Mouse (Mus musculus) left cerebral cortex, postnatal 10 days (tissue): ENCODE measurements at regions not wholly inside any gene's neighbourhood (a gene's known extent, or its start where the extent isn't known, plus 50 kb on each side); places are given as distances from the start of the nearest gene placed in this dataset.

Experiments used
- DNase-seq, 2 experiments: peaks; one replicate each; pipeline ENCODE4 v3.0.0; 2021 to 2022; ENCODE audit warnings: low spot score in 2 of 2, mixed read lengths in 1 of 2; ENCODE audit errors: extremely low spot score in 1 of 2
- intact Hi-C: fragments of 180-260 bp; cut with DNase I; formaldehyde crosslinking; loops from one replicate; pipeline ENCODE4 v1.15.1; 2025

GRCm38 (mm10) chr4:103421541-103421951 lies 107.9 kb downstream of the Oma1 start:
- no peak for DNase-seq

GRCm38 (mm10) chr4:103441383-103441782 lies 127.8 kb downstream of the Oma1 start:
- DNase-seq: no peak
- intact Hi-C loops: no loop called here

More at GRCm38 (mm10) chr4:103421541-103421951, 107.9 kb downstream of the Oma1 start:
- intact Hi-C loops: no loop called here

DNA sequence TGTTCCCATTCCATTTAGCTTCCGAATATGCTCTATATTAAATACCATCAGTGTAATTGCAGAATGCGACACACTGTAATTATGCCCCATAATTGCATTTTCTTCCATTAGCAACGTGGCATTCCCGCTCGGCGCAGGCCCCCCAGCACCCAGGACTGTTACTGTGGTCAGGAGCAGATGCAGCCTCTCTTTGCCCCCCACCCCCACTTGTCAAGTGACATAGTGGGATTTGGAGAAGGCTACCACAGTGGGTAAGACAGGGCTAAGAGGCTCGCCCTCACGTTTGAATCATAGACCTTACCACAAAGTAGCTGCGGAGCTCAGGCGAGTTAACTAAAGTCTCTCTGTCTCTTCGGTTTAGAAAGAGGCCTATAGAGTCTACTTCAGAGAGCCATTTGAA lies 128.3 kb downstream of the Oma1 start:
- intact Hi-C loops: no loop called here
- no peak for DNase-seq

DNA sequence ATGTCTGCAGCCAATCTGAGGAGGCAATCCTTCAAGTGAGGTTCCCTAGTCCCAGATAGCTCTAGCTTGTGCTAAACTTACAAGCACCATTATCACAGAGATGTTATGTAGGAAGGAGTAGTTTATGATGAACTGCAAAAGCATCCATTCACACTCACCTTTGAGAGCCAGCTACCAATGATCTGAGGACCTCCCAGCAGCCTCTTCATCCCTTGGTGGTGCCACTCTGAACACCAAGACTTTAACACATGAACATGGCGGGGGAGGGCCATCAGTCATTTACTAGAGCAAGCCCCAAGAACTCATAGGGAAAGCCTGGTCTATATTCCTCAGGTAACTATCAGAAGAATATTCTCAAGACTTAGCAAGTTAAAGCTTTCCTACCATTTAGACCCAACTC lies 135.7 kb downstream of the Oma1 start:
- DNase-seq: no peak
- intact Hi-C loops: no loop called here

- intact Hi-C loops: no loop called here
Measured at GRCm38 (mm10) chr4:103450121-103450520, 136.5 kb downstream of the Oma1 start.

DNA sequence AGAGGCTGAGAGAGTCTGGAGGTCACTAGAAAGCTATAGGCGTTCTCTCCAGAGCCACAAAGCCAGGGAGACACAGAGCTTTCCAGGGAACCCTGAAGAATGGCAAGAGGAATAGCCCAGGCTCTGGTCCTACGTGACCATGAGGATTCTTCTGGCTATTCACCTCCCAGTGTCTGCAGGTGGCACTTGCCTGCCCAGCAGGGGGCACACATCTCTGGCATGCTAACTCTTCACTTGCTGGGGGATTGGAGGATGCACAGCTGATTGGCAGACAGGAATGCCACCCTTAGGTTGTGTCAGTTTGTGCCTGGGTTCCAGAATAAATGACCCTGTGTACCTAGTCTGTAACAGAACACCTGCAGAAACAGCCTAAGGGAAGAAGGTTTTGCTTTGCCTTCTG lies 141.8 kb downstream of the Oma1 start:
- intact Hi-C loops: no loop called here
- DNase-seq: no peak

More at GRCm38 (mm10) chr4:103450121-103450520, 136.5 kb downstream of the Oma1 start:
- no peak for DNase-seq

DNA sequence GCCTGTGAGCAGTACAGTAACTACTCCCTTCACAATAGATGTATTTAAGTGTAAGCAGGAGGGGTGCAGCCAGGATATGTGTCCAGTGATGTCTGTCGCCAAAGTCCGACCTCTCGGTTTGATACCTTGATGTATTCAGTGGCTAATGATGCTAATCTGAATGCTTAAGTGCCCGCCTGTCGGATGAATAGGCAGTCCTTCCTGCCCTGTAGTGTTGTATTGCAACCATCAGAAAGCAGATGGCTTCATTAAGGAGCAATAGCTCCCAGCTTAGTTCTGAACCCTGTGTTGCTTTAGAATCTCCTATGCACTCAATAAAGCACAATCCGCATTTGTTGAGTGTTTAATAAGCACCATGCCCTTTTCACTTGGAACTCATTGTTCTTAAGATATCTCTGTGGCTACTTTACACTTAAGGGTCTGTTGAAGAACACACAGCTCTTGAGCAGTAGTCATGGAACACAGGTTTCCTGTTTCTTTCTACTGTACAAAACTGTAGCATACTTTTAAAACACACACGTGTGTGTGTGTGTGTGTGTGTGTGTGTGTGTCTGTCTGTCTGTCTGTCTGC lies 152.5 kb downstream of the Oma1 start:
- DNase-seq: no peak
- intact Hi-C loops: no loop called here

GRCm38 (mm10) chr4:103475596-103475995 lies 143.6 kb upstream of the Dab1 start:
- intact Hi-C loops: no loop called here
- DNase-seq: no peak

DNA sequence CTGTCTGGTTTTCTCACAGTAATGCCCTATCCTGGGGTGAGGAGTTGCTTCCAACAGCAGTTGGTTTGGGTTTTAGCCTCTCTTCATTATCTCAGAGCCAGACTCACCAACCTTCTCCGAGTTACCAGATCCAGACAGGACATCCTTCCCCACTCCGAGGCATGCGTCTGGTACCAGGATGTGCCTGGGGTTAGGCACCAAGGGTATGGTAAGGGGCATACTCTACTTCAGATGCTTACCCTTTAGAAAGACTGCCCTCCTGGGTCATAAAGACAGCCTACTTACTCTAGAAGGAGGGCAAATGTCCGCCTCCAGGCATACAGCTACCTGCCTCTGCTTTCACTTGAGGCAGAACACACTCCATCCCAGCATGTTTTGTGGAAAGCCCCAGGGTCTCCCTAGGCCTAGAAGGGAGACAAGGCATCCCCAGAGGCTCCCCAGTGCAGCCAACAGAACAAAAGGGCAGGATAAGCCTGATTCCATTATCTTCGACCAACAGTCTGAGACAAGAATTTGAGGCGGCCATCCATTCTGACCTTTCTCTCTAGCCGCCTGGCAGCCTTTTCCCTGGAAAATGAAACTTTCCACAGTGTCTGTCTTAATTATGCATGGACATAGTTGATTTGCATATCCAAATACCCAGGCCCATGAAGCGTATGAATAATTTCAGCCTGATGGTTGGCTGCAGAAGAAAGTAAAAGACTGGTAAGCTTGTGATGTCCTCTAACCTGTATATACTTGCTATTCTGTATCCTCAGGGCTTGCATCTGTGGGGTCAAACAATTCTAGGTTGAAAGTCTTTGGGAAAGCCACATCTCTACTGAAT lies 132.8 kb upstream of the Dab1 start:
- intact Hi-C loops: no loop called here
- no peak for DNase-seq

DNA sequence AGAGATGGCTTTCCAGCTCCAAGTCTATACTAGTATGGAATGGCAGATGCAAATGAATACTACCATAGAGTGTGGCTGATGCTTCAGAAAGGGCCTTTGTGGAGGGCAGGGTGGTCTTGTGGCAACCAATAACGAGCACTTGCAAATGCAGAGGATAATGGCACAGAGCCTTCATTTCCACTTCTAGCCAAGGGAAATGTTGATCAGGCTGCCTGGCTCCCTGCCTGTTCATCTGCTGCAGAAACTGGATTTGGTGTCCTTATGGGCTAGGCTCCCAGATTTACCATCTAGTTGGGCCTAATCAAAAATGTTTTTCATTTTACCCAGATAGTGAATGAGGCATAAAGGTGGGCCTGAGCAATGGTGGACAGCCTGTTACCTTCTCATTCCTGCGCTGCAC lies 110.7 kb upstream of the Dab1 start:
- intact Hi-C loops: no loop called here
- peak; percentile 16 to 22 for DNase-seq

DNA sequence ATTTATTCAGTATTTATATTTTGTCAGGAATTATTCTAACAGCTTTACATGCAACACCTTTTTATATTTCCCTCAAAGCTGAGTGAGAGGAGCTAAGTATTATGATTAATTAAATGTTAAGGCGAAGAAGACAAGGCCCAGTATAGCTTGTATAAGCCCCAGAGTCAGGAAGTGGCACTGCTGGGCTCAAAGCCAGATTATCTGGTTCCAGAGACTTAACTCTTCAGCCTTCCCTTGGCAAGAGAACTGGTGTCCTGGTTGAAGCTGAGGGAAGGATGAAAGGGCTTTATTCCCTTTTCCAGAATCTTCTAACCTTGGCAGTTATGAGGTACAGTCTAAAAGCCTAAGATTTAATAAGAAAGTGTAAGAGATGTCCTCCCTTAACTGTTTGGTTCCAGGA lies 106.3 kb upstream of the Dab1 start:
- DNase-seq: no peak
- intact Hi-C loops: no loop called here

- DNase-seq: no peak
- intact Hi-C loops: no loop called here
Measured at GRCm38 (mm10) chr4:103521870-103522609, 97.1 kb upstream of the Dab1 start.

- intact Hi-C loops: no loop called here
- no peak for DNase-seq
Measured at GRCm38 (mm10) chr4:103536534-103537265, 82.5 kb upstream of the Dab1 start.

- DNase-seq: no peak
- intact Hi-C loops: no loop called here
Measured at GRCm38 (mm10) chr4:103540960-103541359, 78.2 kb upstream of the Dab1 start.

GRCm38 (mm10) chr4:103547297-103547696 lies 71.9 kb upstream of the Dab1 start:
- intact Hi-C loops: no loop called here
- DNase-seq: no peak

GRCm38 (mm10) chr4:103552476-103552875 lies 66.7 kb upstream of the Dab1 start:
- intact Hi-C loops: loop anchor here (5.0 kb wide), 1 partner anchor 65 kb away; the partner anchor contains the start of gene Dab1
- peak in 1 of 2 experiments; percentile 47 for DNase-seq

DNA sequence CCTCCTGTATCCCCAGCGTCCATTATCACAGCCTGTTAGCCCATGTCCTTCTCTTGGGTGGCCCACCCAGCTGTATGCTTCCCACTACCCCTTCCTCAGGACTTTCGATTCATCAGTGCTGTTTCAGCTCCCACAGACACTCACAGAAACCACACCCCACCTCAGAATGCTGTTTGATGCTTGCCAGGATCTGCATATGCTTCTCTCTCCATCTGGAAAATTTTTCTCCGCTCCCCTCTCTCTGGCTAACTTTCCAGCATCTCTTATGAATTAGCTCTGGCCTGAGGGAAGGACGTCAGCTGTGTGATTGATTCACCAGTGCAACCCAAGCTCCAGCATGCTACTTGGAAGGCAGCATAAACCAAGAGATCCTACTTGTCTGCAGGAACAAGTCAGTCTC lies 66.0 kb upstream of the Dab1 start:
- no peak for DNase-seq
- intact Hi-C loops: loop anchor here (5.0 kb wide), 1 partner anchor 64 kb away; the partner anchor contains the start of gene Dab1

- no peak for DNase-seq
- intact Hi-C loops: loop anchor here (5.0 kb wide), 1 partner anchor 63 kb away; the partner anchor contains the start of gene Dab1
Measured at GRCm38 (mm10) chr4:103554597-103554996, 64.6 kb upstream of the Dab1 start.
